Mouse (Mus musculus): ENCODE measurements around the gene Lamb3. TPM values are rescaled to one million over a fixed set of nuclear protein-coding genes. Genes with fewer than 3 reads are reported as not detected.

Gene Lamb3
- polyA plus RNA-seq, 1 experiment from 2014 or later: 0.62 TPM

GRCm38 (mm10) chr1:193255032-193255431 lies 47.5 kb downstream of the Lamb3 start:
- Histone ChIP-seq H3K27ac (replicated peaks) (no peak overlapping the region), H3K4me3 (no peak overlapping the region), H3K36me3 (no peaks in the 10 kb centered on the region), H3K4me1 (0 out of 2 replicates have a peak, but pooled peaks cover 4% of the 10 kb centered on the region), H3K9me3 (no peaks in the 10 kb centered on the region), H3K4me2 (replicated peaks) (no peak overlapping the region), H3K27me3 (no peaks in the 10 kb centered on the region), H3K9ac (replicated peaks) (no peak overlapping the region)
- 74% methylated on average over 8 of the region's 8 CpGs for WGBS
- no peak for ATAC-seq (replicated peaks)

GRCm38 (mm10) chr1:193255488-193256288 lies 48.2 kb downstream of the Lamb3 start:
- H3K4me3 ChIP-seq: no peak overlapping the region
- no peak overlapping the region for H3K4me2 ChIP-seq (replicated peaks)
- H3K9me3 ChIP-seq: no peaks in the 10 kb centered on the region
- no peaks in the 10 kb centered on the region for H3K36me3 ChIP-seq
- H3K9ac ChIP-seq (replicated peaks): no peak overlapping the region
- H3K27ac ChIP-seq (replicated peaks): no peak overlapping the region
- H3K27me3 ChIP-seq: no peaks in the 10 kb centered on the region
- WGBS: 25% methylated on average over 3 of the region's 3 CpGs
- 0 out of 2 replicates have a peak, but pooled peaks cover 4% of the 10 kb centered on the region for H3K4me1 ChIP-seq
- ATAC-seq (replicated peaks): peak; percentile 76

- Histone ChIP-seq H3K4me1 (0 out of 2 replicates have a peak, but pooled peaks cover 4% of the 10 kb centered on the region), H3K27me3 (no peaks in the 10 kb centered on the region), H3K9ac (replicated peaks) (no peak overlapping the region), H3K36me3 (no peaks in the 10 kb centered on the region), H3K9me3 (no peaks in the 10 kb centered on the region), H3K4me3 (no peak overlapping the region), H3K27ac (replicated peaks) (0 out of 2 replicates have a peak overlapping the region, but pooled peaks have one; percentile 10), H3K4me2 (replicated peaks) (no peak overlapping the region)
- peak; percentile 57; the same call in 1 of the 2 replicates for ATAC-seq (replicated peaks)
Measured at GRCm38 (mm10) chr1:193256289-193256577, 48.7 kb downstream of the Lamb3 start.

- H3K9me3 ChIP-seq: no peaks in the 10 kb centered on the region
- no peaks in the 10 kb centered on the region for H3K27me3 ChIP-seq
- H3K4me3 ChIP-seq: no peak overlapping the region
- no peak overlapping the region for H3K9ac ChIP-seq (replicated peaks)
- H3K4me2 ChIP-seq (replicated peaks): no peak overlapping the region
- no peaks in the 10 kb centered on the region for H3K36me3 ChIP-seq
- no peak for ATAC-seq (replicated peaks)
- H3K4me1 ChIP-seq: 0 out of 2 replicates have a peak, but pooled peaks cover 4% of the 10 kb centered on the region
- 0 out of 2 replicates have a peak overlapping the region, but pooled peaks have one; percentile 10 for H3K27ac ChIP-seq (replicated peaks)
- WGBS: 57% methylated on average over 5 of the region's 5 CpGs
Measured at GRCm38 (mm10) chr1:193256621-193257098, 49.2 kb downstream of the Lamb3 start.

GRCm38 (mm10) chr1:193259559-193259958 lies 52.1 kb downstream of the Lamb3 start:
- H3K4me2 ChIP-seq (replicated peaks): no peak overlapping the region
- ATAC-seq (replicated peaks): no peak
- H3K27me3 ChIP-seq: no peaks in the 10 kb centered on the region
- H3K9me3 ChIP-seq: no peaks in the 10 kb centered on the region
- H3K27ac ChIP-seq (replicated peaks): no peak overlapping the region
- H3K36me3 ChIP-seq: no peaks in the 10 kb centered on the region
- 91% methylated on average over 9 of the region's 9 CpGs for WGBS
- no peak overlapping the region for H3K9ac ChIP-seq (replicated peaks)
- H3K4me1 ChIP-seq: 0 out of 2 replicates have a peak, but pooled peaks cover 4% of the 10 kb centered on the region
- H3K4me3 ChIP-seq: no peak overlapping the region

- ATAC-seq (replicated peaks): no peak
- Histone ChIP-seq H3K9ac (replicated peaks) (no peak overlapping the region), H3K4me2 (replicated peaks) (no peak overlapping the region), H3K27me3 (no peaks in the 10 kb centered on the region), H3K27ac (replicated peaks) (no peak overlapping the region), H3K4me3 (no peak overlapping the region), H3K4me1 (no peaks in the 10 kb centered on the region), H3K36me3 (no peaks in the 10 kb centered on the region), H3K9me3 (no peaks in the 10 kb centered on the region)
- WGBS: 76% methylated on average over 7 of the region's 7 CpGs
Measured at GRCm38 (mm10) chr1:193261897-193262548, 54.5 kb downstream of the Lamb3 start.

- Histone ChIP-seq H3K27ac (replicated peaks) (peak overlapping the region; percentile 41; the same call in 1 of the 2 replicates), H3K4me3 (no peak overlapping the region), H3K4me1 (no peaks in the 10 kb centered on the region), H3K4me2 (replicated peaks) (no peak overlapping the region), H3K27me3 (no peaks in the 10 kb centered on the region), H3K36me3 (no peaks in the 10 kb centered on the region), H3K9me3 (no peaks in the 10 kb centered on the region), H3K9ac (replicated peaks) (no peak overlapping the region)
- ATAC-seq (replicated peaks): no peak
- WGBS: 68% methylated on average over 8 of the region's 8 CpGs
Measured at GRCm38 (mm10) chr1:193263026-193263907, 55.8 kb downstream of the Lamb3 start.

- no peak for ATAC-seq (replicated peaks)
- Histone ChIP-seq H3K36me3 (no peaks in the 10 kb centered on the region), H3K27ac (replicated peaks) (peak within 1 kb of the TSS; percentile 41; the same call in 1 of the 2 replicates), H3K27me3 (no peaks in the 10 kb centered on the region), H3K4me1 (no peaks in the 10 kb centered on the region), H3K4me2 (replicated peaks) (no peak within 1 kb of the TSS), H3K4me3 (no peak within 1 kb of the TSS), H3K9ac (replicated peaks) (no peak within 1 kb of the TSS), H3K9me3 (no peaks in the 10 kb centered on the region)
- 65% methylated on average over 5 of the region's 5 CpGs for WGBS
Measured at GRCm38 (mm10) chr1:193263955-193264598, 56.6 kb downstream of the Lamb3 start, which contains the start of gene Hsd11b1. Gene Hsd11b1 (minus strand): TSS chr1:193264075.

GRCm38 (mm10) chr1:193265734-193266133 lies 58.2 kb downstream of the Lamb3 start:
- Histone ChIP-seq H3K4me3 (no peak overlapping the region), H3K27ac (replicated peaks) (no peak overlapping the region), H3K4me1 (no peaks in the 10 kb centered on the region), H3K9ac (replicated peaks) (no peak overlapping the region), H3K9me3 (no peaks in the 10 kb centered on the region), H3K27me3 (no peaks in the 10 kb centered on the region), H3K36me3 (no peaks in the 10 kb centered on the region), H3K4me2 (replicated peaks) (no peak overlapping the region)
- no peak for ATAC-seq (replicated peaks)

- Histone ChIP-seq H3K9me3 (no peaks in the 10 kb centered on the region), H3K9ac (replicated peaks) (no peak overlapping the region), H3K36me3 (no peaks in the 10 kb centered on the region), H3K27me3 (no peaks in the 10 kb centered on the region), H3K4me1 (peaks cover 12% of the 10 kb centered on the region), H3K4me2 (replicated peaks) (no peak overlapping the region), H3K27ac (replicated peaks) (no peak overlapping the region), H3K4me3 (no peak overlapping the region)
- ATAC-seq (replicated peaks): no peak
- WGBS: 68% methylated on average over 6 of the region's 6 CpGs
Measured at GRCm38 (mm10) chr1:193270965-193271763, 63.7 kb downstream of the Lamb3 start.

Measured in forebrain, embryonic 15.5 days (tissue).